Mouse (Mus musculus) cerebellum, adult 9-10 months (tissue): ENCODE data around the gene Sema5b.

ENCODE experiments used
- DNase-seq: peaks from one replicate; pipeline ENCODE4 v3.0.0; 2022

The Sema5b gene

GRCm38 (mm10) chr16:35541117-35541641, at the start of gene Sema5b:
TSS of gene Sema5b (plus strand) at chr16:35541145.
- no peak for DNase-seq

- DNase-seq, result no peak
Measured at GRCm38 (mm10) chr16:35500342-35500741, 40.6 kb upstream of the Sema5b start.

GRCm38 (mm10) chr16:35501106-35501760, 39.7 kb upstream of the Sema5b start:
- DNase-seq, result no peak

- no peak for DNase-seq
Measured at GRCm38 (mm10) chr16:35502456-35502855, 38.5 kb upstream of the Sema5b start.

- no peak for DNase-seq
Measured at GRCm38 (mm10) chr16:35504266-35504665, 36.7 kb upstream of the Sema5b start.

GRCm38 (mm10) chr16:35505786-35506185, 35.2 kb upstream of the Sema5b start:
- no peak for DNase-seq

GRCm38 (mm10) chr16:35508581-35508980, 32.4 kb upstream of the Sema5b start:
- no peak for DNase-seq

GRCm38 (mm10) chr16:35509331-35510070, 31.4 kb upstream of the Sema5b start:
- DNase-seq, result no peak

GRCm38 (mm10) chr16:35515977-35516612, 24.9 kb upstream of the Sema5b start:
- no peak for DNase-seq

- no peak for DNase-seq
Measured at GRCm38 (mm10) chr16:35517976-35518951, 22.7 kb upstream of the Sema5b start.

- DNase-seq, result no peak
Measured at GRCm38 (mm10) chr16:35519245-35519644, 21.7 kb upstream of the Sema5b start.

- no peak for DNase-seq
Measured at GRCm38 (mm10) chr16:35524200-35524599, 16.7 kb upstream of the Sema5b start.

- DNase-seq, result no peak
Measured at GRCm38 (mm10) chr16:35534630-35535029, 6.3 kb upstream of the Sema5b start.

GRCm38 (mm10) chr16:35537651-35538050, 3.3 kb upstream of the Sema5b start:
- DNase-seq, result no peak

- no peak for DNase-seq
Measured at GRCm38 (mm10) chr16:35539041-35539440, 1.9 kb upstream of the Sema5b start.

- DNase-seq, result peak; percentile 81
Measured at GRCm38 (mm10) chr16:35540333-35541116, 420 bp upstream of the Sema5b start.

- DNase-seq, result no peak
Measured at GRCm38 (mm10) chr16:35541661-35542420, 896 bp downstream of the Sema5b start.

GRCm38 (mm10) chr16:35542421-35542780, 1.5 kb downstream of the Sema5b start:
- no peak for DNase-seq

- no peak for DNase-seq
Measured at GRCm38 (mm10) chr16:35545723-35546122, 4.8 kb downstream of the Sema5b start.

GRCm38 (mm10) chr16:35547966-35548365, 7.0 kb downstream of the Sema5b start:
- DNase-seq, result no peak

GRCm38 (mm10) chr16:35549354-35549753, 8.4 kb downstream of the Sema5b start:
- DNase-seq, result no peak
